Mouse (Mus musculus) forebrain, embryonic 14.5 days (tissue): ENCODE measurements around the gene Grwd1. TPM values are rescaled to one million over a fixed set of nuclear protein-coding genes. Genes with fewer than 3 reads are reported as not detected.
A peak's percentile ranks its signal among the peaks of the same experiment; 100 is the strongest.

Source experiments
- ATAC-seq: fragments of 200-750 bp; cut with Nextera tagmentation; 2 replicates; pipeline ENCODE4 v1.8.0; 2017; ENCODE audit warnings: mild to moderate bottlenecking, moderate library complexity
- DNase-seq: peaks from one replicate; pipeline ENCODE4 v3.0.0-alpha.2; 2015; ENCODE audit warnings: low spot score
- H3K27ac ChIP-seq: fragments of 300-500 bp; sonication (generic); 2 replicates; pipeline ENCODE4 v1.5.1; 2014; ENCODE audit warnings: low read depth, mild to moderate bottlenecking, control low read depth, low read length, moderate library complexity
- H3K27me3 ChIP-seq: fragments of 300-500 bp; sonication (generic); replicated peaks from 2 replicates; pipeline ENCODE4 v1.6.1; 2014; ENCODE audit warnings: low read length, control low read depth, mixed read lengths; ENCODE audit not compliant: control insufficient read depth, insufficient read depth
- H3K36me3 ChIP-seq: fragments of 300-500 bp; sonication (generic); 2 replicates; pipeline ENCODE4 v1.6.1; 2014; ENCODE audit warnings: low read length, control low read depth; ENCODE audit not compliant: control insufficient read depth, insufficient read depth
- H3K4me1 ChIP-seq: fragments of 300-500 bp; sonication (generic); 2 replicates; pipeline ENCODE4 v1.6.1; 2014; ENCODE audit warnings: antibody characterized with exemption, low read length, control low read depth; ENCODE audit not compliant: control insufficient read depth, insufficient read depth
- H3K4me2 ChIP-seq: fragments of 300-500 bp; sonication (generic); 2 replicates; pipeline ENCODE4 v1.6.1; 2014; ENCODE audit warnings: mild to moderate bottlenecking, control low read depth, low read length
- H3K4me3 ChIP-seq: fragments of 300-500 bp; sonication (generic); 2 replicates; pipeline ENCODE4 v1.5.1; 2014; ENCODE audit warnings: low read depth, low read length, control low read depth
- H3K9ac ChIP-seq: fragments of 300-500 bp; sonication (generic); 2 replicates; pipeline ENCODE4 v1.6.1; 2014; ENCODE audit warnings: mild to moderate bottlenecking, low read length, control low read depth, moderate library complexity
- H3K9me3 ChIP-seq: fragments of 300-500 bp; sonication (generic); replicated peaks from 2 replicates; pipeline ENCODE4 v1.6.1; 2016; ENCODE audit warnings: low read length, control low read depth, mixed read lengths; ENCODE audit not compliant: control insufficient read depth
- WGBS: fragments of 180-500 bp; shearing (Covaris S2); extraction: QIAGEN DNeasy Blood & Tissue Kit; methylation state at CpG from one replicate; pipeline ENCODE4 v1.1.7; 2014; 5-methylcytosine and 5-hydroxymethylcytosine counted together
- polyA plus RNA-seq: library from polyadenylated mRNA; unstranded; fragments of >200 nt; fragmentation: Nextera tagmentation; extraction: Ambion mirVana; gene quantifications from 2 replicates; pipeline ENCODE4 v1.2.1, GENCODE M21; 2014

Gene Grwd1
- polyA plus RNA-seq, 1 experiment from 2014 or later, result 46.7 TPM

DNA sequence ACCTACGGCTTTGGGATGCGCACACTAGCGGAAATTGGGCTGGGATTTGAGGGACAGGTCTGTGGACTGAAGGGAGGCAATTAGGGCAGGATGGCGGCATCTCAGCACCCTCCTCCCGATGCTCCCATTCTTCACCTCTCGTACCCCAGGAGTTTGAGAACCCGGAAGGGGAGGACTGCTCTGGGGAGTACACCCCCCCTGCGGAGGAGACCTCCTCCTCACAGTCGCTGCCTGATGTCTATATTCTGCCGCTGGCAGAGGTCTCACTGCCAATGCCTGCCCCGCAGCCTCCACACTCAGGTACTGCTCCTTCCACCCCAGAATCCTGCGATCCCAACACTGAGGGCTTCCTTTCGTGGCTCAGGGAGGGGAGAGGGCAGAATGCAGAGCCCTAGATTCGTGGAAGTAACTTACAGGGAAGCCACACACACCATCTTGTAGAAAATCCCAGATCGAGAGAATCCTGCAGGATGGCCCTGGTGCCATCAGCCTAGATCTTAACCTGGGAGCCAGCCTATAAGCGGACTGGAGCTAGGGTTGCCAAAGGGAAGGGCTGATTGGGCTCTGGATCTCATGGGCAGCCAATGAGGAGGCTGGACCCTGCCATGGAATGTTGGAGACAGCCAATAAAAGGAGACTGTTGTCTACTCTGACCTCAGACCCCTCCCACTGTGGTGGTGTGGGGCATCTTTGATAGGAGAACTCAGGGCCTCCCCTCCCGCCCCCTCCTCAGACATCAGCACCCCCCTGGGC is 43.9 kb downstream of the Grwd1 start:
- WGBS, result 9% methylated on average over 15 of the region's 17 CpGs
- Histone ChIP-seq H3K9me3 (no peaks in the 10 kb centered on the region), H3K27me3 (no peaks in the 10 kb centered on the region), H3K36me3 (peaks cover 47% of the 10 kb centered on the region), H3K4me2 (peak overlapping the region; percentile 82), H3K9ac (peak overlapping the region; percentile 95), H3K4me1 (0 out of 2 replicates have a peak, but pooled peaks cover 3% of the 10 kb centered on the region), H3K4me3 (peak overlapping the region; percentile 98), H3K27ac (no peak overlapping the region; the same call in 1 of the 2 replicates)
- ATAC-seq (0 out of 2 replicates have a peak, but pooled peaks have one; percentile 8), DNase-seq (peak; percentile 67)

DNA sequence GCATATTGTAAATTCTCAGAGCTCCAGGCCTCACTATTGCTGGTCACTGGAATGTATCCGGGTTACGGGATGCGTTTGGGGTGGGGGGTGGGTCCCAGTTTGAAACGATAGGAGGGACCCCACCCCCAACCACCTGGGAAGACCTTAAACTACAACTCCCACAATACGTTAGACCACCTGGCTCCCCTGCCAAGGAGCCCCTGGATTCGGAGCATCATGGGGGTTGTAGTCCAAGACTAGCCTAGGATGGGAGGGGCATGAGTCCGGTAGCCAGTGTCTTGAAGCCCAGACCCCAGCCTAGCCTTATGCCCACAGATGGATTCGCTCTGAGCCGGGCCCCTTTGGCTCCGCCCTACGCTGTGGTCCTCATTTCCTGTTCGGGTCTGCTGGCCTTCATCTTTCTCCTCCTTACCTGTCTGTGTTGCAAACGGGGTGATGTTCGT is 44.6 kb downstream of the Grwd1 start:
- H3K4me3 ChIP-seq, result peak overlapping the region; percentile 98
- H3K9ac ChIP-seq, result peak overlapping the region; percentile 95
- 0 out of 2 replicates have a peak, but pooled peaks cover 3% of the 10 kb centered on the region for H3K4me1 ChIP-seq
- H3K27me3 ChIP-seq, result no peaks in the 10 kb centered on the region
- no peaks in the 10 kb centered on the region for H3K9me3 ChIP-seq
- peaks cover 40% of the 10 kb centered on the region for H3K36me3 ChIP-seq
- DNase-seq (peak; percentile 87), ATAC-seq (peak; percentile 40)
- H3K4me2 ChIP-seq, result peak overlapping the region; percentile 82
- under 1% methylated on average over 14 of the region's 14 CpGs for WGBS
- peak overlapping the region; percentile 98; the same call in 1 of the 2 replicates for H3K27ac ChIP-seq

DNA sequence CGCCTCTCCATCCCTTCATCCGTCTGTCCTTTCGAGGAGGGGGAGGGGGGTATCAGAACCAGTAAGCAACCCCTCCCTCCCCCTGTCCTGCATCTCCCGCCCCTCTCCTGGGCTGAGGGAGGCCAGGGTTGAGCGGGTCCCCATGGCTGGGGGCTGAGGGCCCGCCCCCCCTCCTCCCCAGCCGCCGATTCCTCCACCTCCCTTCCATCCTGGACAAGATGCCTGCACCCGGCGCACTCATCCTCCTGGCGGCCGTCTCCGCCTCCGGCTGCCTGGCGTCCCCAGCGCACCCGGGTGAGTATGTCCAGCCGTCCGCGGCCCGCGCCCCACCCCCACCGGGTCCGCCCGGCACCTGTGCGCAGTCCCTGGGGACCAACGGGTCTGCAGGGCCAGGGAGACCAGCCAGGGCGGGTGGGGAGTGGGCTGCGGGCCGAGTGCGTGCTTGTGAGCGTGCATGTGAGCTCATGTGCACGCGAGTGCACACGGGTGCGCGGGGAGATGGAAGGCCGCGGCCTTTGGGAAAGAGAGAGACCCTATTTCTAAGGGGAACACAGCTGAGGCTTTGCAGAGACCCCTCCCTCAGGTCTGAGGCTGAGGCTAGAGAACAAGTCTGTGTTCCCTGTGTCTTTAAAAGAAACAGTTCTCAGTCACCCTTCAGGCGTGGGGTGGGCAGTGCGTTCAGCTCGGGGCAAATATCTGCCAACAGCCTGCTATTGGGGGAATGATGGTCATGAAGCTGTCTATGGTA is 45.2 kb downstream of the Grwd1 start:
- H3K36me3 ChIP-seq, result peaks cover 34% of the 10 kb centered on the region
- DNase-seq (no peak), ATAC-seq (peak; percentile 51)
- no peaks in the 10 kb centered on the region for H3K9me3 ChIP-seq
- under 1% methylated on average over 37 of the region's 42 CpGs for WGBS
- H3K27me3 ChIP-seq, result no peaks in the 10 kb centered on the region
- H3K27ac ChIP-seq, result peak overlapping the region; percentile 98
- peak overlapping the region; percentile 95 for H3K9ac ChIP-seq
- H3K4me1 ChIP-seq, result 0 out of 2 replicates have a peak, but pooled peaks cover 3% of the 10 kb centered on the region
- H3K4me3 ChIP-seq, result peak overlapping the region; percentile 98
- H3K4me2 ChIP-seq, result peak overlapping the region; percentile 82

DNA sequence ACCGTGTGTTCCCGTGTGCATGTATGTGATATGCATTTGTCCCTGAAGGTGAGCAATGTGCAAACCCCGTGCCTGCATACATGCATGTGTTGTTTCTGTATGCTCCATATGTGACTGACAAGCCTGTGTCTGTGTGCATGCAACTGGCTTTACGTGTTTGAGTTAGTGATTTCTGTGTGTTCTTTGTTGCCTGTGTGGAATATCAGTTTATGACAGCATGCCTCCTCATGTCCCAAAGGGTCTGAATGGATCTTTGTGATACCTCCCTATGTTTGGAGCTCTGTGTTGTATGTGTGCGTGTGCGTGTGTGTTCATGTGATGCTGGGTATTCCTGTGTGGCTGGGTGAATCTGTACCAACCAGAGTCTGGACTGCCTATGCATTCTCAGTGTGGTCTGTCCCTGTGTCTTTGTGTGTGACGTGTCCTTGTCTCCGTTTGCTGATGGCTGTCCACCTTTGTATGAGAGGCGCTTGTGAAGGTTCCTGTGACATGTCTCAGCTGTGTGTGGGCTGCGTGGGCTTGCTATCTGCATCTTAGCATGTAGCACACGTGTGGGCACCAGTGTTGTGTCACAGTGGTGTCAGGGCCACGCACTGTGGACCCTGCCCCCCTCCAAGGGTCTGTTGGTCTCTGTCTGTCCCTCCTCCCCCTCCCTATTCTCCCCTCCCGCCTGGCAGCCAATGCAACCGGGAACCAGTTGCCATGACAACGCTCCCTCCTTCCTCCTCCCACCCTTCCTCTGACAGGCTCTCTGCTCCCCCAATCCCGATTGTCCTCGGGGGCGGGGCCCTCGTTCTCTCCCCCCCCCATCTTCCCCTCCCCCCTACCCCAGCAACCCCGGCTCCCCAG is 46.0 kb downstream of the Grwd1 start, which contains the start of gene Sult2b1:
Sult2b1 (minus strand) TSS at position 146 of the 849 bp plus-strand sequence.
- Histone ChIP-seq H3K4me1 (0 out of 2 replicates have a peak, but pooled peaks cover 3% of the 10 kb centered on the region), H3K27ac (peak within 1 kb of the TSS; percentile 98), H3K9me3 (no peaks in the 10 kb centered on the region), H3K36me3 (peaks cover 26% of the 10 kb centered on the region), H3K9ac (peak within 1 kb of the TSS; percentile 95), H3K27me3 (no peaks in the 10 kb centered on the region), H3K4me3 (peak within 1 kb of the TSS; percentile 98), H3K4me2 (peak within 1 kb of the TSS; percentile 82)
- 20% methylated on average over 19 of the region's 20 CpGs for WGBS
- DNase-seq (peak; percentile 99), ATAC-seq (peak; percentile 67)

DNA sequence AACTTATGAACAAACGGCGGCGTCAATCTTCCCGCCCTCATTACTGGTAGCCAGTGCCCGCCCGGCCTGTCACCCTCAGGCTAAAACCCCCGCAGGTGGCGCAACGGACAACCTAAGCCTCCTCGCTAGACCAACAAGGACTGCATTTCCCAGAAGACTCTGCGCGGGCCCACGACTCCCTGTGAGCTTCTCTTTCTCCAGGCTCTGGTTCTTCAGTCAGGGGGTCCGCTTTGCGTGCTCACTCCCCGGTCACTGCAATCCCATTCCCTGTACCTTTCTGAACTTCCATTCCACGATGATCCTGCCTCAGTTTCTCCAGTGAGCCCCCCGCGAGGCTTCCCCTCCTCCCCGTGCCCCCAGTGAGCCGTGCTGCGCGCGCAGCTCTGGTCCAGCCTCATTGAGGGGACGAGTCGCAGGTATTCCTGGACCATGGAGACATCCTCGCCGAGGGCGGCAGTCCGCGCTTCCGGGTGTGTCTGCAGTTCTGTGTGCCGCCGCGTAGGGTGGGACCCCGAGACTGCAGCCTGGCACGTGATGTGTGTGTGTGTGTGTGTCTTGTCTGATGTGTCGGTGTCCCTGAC is 47.1 kb downstream of the Grwd1 start, which contains the start of gene Lmtk3:
Lmtk3 (plus strand) TSS at position 228 of the 581 bp plus-strand sequence.
- Histone ChIP-seq H3K4me2 (peak within 1 kb of the TSS; percentile 82), H3K4me1 (peaks cover 11% of the 10 kb centered on the region; the same call in 1 of the 2 replicates), H3K27ac (peak within 1 kb of the TSS; percentile 98), H3K4me3 (peak within 1 kb of the TSS; percentile 98), H3K27me3 (no peaks in the 10 kb centered on the region), H3K36me3 (peaks cover 14% of the 10 kb centered on the region), H3K9me3 (no peaks in the 10 kb centered on the region), H3K9ac (peak within 1 kb of the TSS; percentile 95)
- WGBS, result under 1% methylated on average over 38 of the region's 38 CpGs
- peak; percentile 84 for DNase-seq
- peak; percentile 37 for ATAC-seq

DNA sequence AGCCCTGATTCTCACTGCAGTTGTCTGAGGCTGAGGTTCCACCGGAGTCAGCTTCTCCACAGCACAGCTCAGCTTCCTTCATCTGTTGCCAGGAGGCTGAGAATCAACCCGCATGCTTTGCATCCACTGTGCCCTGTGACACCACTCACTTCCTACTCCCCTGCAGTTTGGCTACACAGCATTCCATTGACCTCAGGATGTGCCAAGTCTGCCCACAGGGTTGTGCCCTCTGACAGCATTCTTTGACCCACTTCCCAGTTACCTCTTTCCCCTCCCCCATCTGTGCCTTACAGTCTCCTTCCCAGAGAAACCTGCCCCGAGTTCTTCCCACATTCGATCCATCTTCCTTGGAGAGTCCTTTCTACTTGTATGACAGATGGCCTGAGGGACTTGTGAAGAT is 48.5 kb downstream of the Grwd1 start:
- no peak for ATAC-seq
- H3K4me3 ChIP-seq, result no peak overlapping the region
- H3K27ac ChIP-seq, result no peak overlapping the region
- peaks cover 11% of the 10 kb centered on the region; the same call in 1 of the 2 replicates for H3K4me1 ChIP-seq
- H3K36me3 ChIP-seq, result peaks cover under 1% of the 10 kb centered on the region
- no peaks in the 10 kb centered on the region for H3K27me3 ChIP-seq
- no peaks in the 10 kb centered on the region for H3K9me3 ChIP-seq
- no peak overlapping the region for H3K9ac ChIP-seq
- WGBS, result 69% methylated on average over 4 of the region's 4 CpGs
- no peak overlapping the region for H3K4me2 ChIP-seq
- no peak for DNase-seq

DNA sequence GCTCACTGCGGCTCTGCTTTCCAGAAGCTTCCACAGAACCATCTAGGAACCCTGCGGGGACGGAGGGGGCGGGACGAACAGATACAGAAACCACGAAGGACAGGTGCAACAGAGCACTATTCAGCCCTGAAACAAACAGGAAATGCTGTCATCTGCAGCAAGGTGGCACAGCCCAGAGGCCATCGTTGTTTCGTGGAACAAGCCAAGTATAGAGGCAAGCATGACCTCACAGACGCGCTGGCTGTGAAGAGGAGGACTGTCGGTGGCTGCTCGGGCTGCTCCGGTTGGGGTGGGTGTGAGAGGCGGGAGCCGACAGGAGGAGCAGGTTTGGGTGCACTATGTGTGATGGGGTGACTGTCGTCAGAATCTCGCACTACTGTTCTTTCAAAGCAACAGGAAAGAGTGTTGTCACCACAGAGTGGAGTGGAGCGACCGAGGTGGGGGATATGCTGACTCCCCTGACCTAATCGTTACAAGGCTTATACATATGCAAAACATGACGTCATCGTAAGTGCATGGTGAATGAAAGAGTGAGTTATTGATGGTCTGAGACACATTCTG is 51.6 kb downstream of the Grwd1 start:
- no peaks in the 10 kb centered on the region for H3K36me3 ChIP-seq
- no peak overlapping the region for H3K27ac ChIP-seq
- peak overlapping the region; percentile 32; the same call in 1 of the 2 replicates for H3K9ac ChIP-seq
- no peaks in the 10 kb centered on the region for H3K27me3 ChIP-seq
- H3K4me1 ChIP-seq, result peaks cover 8% of the 10 kb centered on the region; the same call in 1 of the 2 replicates
- ATAC-seq, result 0 out of 2 replicates have a peak, but pooled peaks have one; percentile 4
- H3K4me2 ChIP-seq, result peak overlapping the region; percentile 35
- H3K4me3 ChIP-seq, result no peak overlapping the region
- 22% methylated on average over 22 of the region's 22 CpGs for WGBS
- no peaks in the 10 kb centered on the region for H3K9me3 ChIP-seq
- peak; percentile 41 for DNase-seq
